Mouse (Mus musculus): ENCODE measurements at regions not wholly inside any gene's neighbourhood (a gene's known extent, or its start where the extent isn't known, plus 50 kb on each side); places are given as distances from the start of the nearest gene placed in this dataset.

DNA sequence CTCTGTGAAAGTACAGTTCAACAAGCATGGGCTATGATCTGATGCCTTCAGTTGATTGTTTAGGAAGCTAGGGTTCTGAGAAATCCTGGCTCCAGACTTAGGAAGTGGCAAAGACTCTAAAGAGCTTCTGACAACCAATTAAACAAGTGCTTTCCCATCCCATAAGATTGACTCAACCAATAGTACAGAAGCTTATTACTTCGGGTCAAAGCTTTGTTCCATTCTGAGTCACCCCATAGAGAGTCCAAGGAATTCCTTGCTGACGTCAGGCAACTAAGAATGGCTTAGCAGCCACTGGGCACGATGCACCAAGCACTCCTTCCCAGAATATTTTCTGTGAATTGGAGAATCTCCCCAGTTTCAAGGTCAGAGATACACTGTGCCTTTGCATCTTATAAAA lies 59.0 kb upstream of the Ntm start:
- no peak for DNase-seq (ENCODE audit: low read depth, low spot score)

DNA sequence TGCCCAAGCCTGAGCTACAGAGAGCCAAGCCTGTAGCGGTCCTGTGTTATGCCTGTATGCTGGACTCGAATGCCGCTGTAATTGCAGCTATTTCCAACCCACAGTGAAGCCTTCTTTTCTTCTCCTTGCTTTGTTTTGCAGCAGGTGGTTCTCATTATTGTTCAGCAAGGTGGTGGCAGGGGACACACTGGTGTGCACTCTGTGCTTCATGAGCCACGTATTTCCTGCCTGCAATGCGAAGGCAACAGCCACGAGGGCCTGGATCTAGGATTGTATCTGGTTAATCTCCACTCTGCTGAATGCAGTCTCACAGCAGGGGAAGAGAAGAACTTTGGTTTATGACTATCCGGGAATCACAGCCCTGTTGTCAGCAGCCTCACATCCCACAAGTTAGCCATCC lies 62.3 kb upstream of the Ntm start:
- DNase-seq (ENCODE audit: low read depth, low spot score): no peak

GRCm38 (mm10) chr9:30026939-30027338 lies 64.0 kb upstream of the Ntm start:
- DNase-seq (ENCODE audit: low read depth, low spot score): no peak

DNA sequence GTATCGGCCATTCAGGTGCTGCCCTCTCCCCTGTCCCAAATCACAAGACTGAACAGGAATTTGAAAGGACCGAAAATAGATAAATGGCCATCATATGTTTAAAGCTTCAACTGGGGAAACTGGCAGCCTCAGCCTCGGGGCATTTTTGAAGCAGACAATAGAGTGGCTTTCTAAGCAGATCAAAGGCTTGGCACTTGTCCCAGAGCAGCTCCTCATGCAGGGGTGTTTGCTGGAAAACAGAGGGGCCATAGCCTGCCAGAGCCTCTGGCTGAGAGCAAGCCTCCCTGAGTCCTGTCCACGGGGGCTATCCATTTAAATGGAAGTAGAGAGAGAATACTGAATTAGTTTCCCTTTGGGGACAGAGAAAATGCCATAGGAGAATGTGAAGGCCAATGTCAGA lies 77.5 kb upstream of the Ntm start:
- DNase-seq (ENCODE audit: low read depth, low spot score): no peak

DNA sequence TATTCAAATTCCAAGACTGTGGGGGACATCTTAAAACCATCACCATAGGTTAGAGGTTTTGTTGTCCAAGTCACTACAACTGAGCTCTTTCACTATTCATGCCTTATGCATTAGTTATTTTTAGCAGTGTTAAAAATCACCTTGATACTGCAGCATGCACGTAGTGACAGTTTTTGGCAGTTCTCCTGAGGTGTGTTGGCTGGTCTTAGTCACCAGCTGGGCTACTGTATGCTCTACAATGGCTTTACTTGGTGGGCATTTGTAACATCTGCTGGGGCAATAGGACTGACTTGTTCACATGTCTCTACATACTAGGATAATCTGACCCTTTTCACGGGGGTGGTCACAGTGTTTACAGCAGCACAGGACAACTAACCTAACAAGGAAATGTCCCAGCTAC lies 101.6 kb upstream of the Ntm start:
- no peak for DNase-seq (ENCODE audit: low read depth, low spot score)

GRCm38 (mm10) chr9:30067980-30068379 lies 105.0 kb upstream of the Ntm start:
- no peak for DNase-seq (ENCODE audit: low read depth, low spot score)

DNA sequence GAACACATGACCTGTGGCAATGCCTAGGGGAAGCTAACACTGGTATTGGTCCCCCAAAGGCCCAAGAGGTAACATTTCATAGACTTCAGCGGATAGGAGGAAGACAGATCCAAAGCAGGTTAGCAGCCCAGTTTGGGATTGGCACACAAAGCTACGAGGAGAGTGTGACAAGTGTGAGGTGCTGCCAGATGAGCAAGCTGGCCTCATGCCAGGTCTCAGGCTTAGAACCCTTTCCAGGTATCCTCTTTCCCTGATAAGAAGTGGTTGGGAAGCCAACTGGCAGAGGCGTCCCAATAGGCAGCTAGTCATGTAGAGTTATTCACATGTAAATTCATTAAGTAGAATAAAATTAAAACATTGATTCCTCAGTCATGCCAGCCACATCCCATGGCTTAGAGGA lies 112.3 kb upstream of the Ntm start:
- no peak for DNase-seq (ENCODE audit: low read depth, low spot score)

- DNase-seq (ENCODE audit: low read depth, low spot score): no peak
These were observed 113.1 kb upstream of the Ntm start for GRCm38 (mm10) chr9:30076006-30076405.

DNA sequence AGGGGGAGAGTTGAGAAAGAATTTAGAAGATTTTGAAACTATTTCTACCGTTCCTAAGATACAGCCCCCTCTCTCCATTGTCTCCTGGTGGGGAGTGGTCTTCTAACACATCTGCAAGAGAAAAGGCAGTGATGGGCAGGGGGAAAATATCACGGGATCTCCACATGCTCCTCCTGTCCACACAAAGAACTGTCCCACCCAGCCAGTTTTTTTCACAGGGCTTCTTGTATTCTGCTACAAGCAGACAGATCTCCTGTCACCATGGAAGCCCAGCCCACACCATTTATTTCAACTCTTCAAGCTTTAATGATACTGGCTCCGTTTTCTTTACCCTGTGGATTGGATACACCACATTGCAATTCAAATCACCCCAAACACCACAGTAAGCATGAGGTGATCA lies 113.5 kb upstream of the Ntm start:
- DNase-seq (ENCODE audit: low read depth, low spot score): no peak

DNA sequence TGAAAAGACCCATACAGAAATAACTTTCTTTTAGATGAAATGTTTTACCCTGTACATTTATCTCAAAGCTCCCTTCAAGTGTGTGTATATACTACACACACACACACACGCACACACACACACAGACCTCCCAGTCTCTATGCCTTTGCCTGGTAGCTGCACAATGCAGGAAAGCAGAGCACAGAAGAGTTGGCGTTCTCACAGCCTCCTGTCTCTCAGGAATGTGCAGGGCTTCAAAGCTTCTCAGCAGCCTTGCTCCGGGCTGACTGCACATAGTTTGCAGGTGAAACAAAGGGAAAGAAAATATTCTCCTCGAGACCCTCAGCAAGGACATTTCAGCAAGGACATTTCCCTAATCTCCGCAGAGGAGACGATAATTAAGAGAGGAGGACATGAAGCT lies 139.0 kb upstream of the Ntm start:
- no peak for DNase-seq (ENCODE audit: low read depth, low spot score)

- DNase-seq (ENCODE audit: low read depth, low spot score): no peak
These were observed 159.4 kb upstream of the Ntm start for GRCm38 (mm10) chr9:30122371-30122770.

GRCm38 (mm10) chr9:30129151-30129550 lies 166.2 kb upstream of the Ntm start:
- DNase-seq (ENCODE audit: low read depth, low spot score): no peak

DNA sequence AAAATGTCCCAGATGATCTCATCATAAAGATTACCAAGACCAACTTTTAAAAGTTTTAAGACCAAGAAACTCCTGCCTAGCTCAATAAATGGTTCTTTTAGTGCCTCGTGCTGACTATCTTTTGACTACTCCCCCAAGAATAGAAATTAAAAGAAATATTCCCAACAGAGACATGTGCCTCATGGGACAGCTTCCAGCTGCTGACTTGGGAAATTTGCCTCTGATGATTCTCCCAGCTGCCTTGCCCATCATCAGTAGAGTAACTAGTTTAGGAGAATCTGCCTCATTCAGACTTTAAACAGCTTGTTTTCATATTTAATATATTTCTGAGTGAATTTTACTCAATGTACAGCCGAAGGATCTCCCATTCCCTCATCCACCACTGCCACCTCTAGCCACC lies 168.7 kb upstream of the Ntm start:
- no peak for DNase-seq (ENCODE audit: low read depth, low spot score)

- DNase-seq (ENCODE audit: low read depth, low spot score): no peak
These were observed 171.4 kb upstream of the Ntm start for GRCm38 (mm10) chr9:30134303-30134702.

DNA sequence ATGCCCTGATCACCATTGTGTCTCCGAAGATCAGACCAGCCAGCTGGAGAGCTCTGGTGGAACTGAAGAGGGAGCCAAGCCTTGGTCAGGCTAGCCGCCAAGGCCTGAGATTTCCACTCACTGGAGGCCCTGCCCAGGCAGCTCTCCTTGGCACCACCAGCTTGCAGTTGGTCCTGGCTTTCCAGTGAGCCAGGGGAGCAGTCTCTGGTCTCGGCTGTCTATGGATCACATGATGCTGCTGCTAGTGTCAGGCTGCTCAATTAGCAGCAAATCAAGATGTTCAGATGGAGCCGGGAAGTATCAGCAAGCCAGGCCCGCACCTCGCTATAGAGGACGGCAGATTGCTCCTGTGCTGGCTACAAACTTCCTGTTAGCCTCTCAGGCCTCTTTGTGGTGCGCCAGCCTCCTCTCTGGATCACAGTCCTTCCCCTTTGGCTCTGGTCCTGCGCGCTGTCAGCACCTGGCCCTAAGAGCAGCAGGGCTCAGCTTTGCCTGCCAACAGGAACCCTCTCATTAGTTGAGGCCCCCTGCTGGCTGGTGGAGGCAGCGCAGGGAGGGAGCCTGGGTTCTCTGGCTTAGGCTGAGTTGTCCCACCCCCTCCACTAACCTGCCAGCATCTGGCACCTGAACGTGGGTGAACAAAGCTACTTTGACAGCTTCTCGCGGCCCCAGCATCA lies 174.8 kb upstream of the Ntm start:
- peak; percentile 81 for DNase-seq (ENCODE audit: low read depth, low spot score)

GRCm38 (mm10) chr9:30140188-30140587 lies 177.2 kb upstream of the Ntm start:
- peak; percentile 27 for DNase-seq (ENCODE audit: low read depth, low spot score)

- no peak for DNase-seq (ENCODE audit: low read depth, low spot score)
These were observed 178.2 kb upstream of the Ntm start for GRCm38 (mm10) chr9:30141186-30141585.

- no peak for DNase-seq (ENCODE audit: low read depth, low spot score)
These were observed 180.0 kb upstream of the Ntm start for GRCm38 (mm10) chr9:30142806-30143458.

- DNase-seq (ENCODE audit: low read depth, low spot score): peak; percentile 21
These were observed 186.8 kb upstream of the Ntm start for GRCm38 (mm10) chr9:30149481-30150468.

- DNase-seq (ENCODE audit: low read depth, low spot score): no peak
These were observed 188.2 kb upstream of the Ntm start for GRCm38 (mm10) chr9:30151173-30151572.

- DNase-seq (ENCODE audit: low read depth, low spot score): no peak
These were observed 203.4 kb upstream of the Ntm start for GRCm38 (mm10) chr9:30166235-30166752.

GRCm38 (mm10) chr9:30167223-30167622 lies 204.3 kb upstream of the Ntm start:
- DNase-seq (ENCODE audit: low read depth, low spot score): no peak
